Mouse (Mus musculus) limb, embryonic 14.5 days (tissue): Measurements from ENCODE around the gene Lhfpl1. TPM values are rescaled to one million over a fixed set of nuclear protein-coding genes. Genes with fewer than 3 reads are reported as not detected.
"Not testable (repeated sequence)": the region's sequence is repeated elsewhere in the genome, so short reads cannot be mapped to it uniquely, and the experiment has no call there.

Source experiments
- ATAC-seq: fragments of 200-750 bp; cut with Nextera tagmentation; 2 replicates; pipeline ENCODE4 v1.8.0; 2017; ENCODE audit warnings: low read depth, moderate number of reproducible peaks, moderate TSS enrichment; ENCODE audit not compliant: low FRiP score
- DNase-seq: peaks from one replicate; pipeline ENCODE4 v3.0.0-alpha.2; 2015; ENCODE audit warnings: low spot score
- H3K27ac ChIP-seq: fragments of 300-500 bp; sonication (generic); replicated peaks from 2 replicates; pipeline ENCODE4 v1.5.1; 2014; ENCODE audit warnings: low read depth, mild to moderate bottlenecking, low read length, moderate library complexity, mixed read lengths
- H3K27me3 ChIP-seq: fragments of 300-500 bp; sonication (generic); 2 replicates; pipeline ENCODE4 v1.6.1; 2014; ENCODE audit warnings: low read length, mixed read lengths; ENCODE audit not compliant: control insufficient read depth, insufficient read depth
- H3K36me3 ChIP-seq: fragments of 300-500 bp; sonication (generic); 2 replicates; pipeline ENCODE4 v1.6.1; 2014; ENCODE audit warnings: mild to moderate bottlenecking, low read length, moderate library complexity, mixed read lengths; ENCODE audit not compliant: control insufficient read depth, insufficient read depth
- H3K4me1 ChIP-seq: fragments of 300-500 bp; sonication (generic); 2 replicates; pipeline ENCODE4 v1.6.1; 2014; ENCODE audit warnings: antibody characterized with exemption, low read length, mixed read lengths; ENCODE audit not compliant: control insufficient read depth, insufficient read depth
- H3K4me2 ChIP-seq: fragments of 300-500 bp; sonication (generic); replicated peaks from 2 replicates; pipeline ENCODE4 v1.6.1; 2014; ENCODE audit warnings: low read depth, mild to moderate bottlenecking, low read length, moderate library complexity; ENCODE audit not compliant: severe bottlenecking
- H3K4me3 ChIP-seq: fragments of 300-500 bp; sonication (generic); replicated peaks from 2 replicates; pipeline ENCODE4 v1.5.1; 2014; ENCODE audit warnings: low read length
- H3K9ac ChIP-seq: fragments of 300-500 bp; sonication (generic); 2 replicates; pipeline ENCODE4 v1.6.1; 2014; ENCODE audit warnings: mild to moderate bottlenecking, low read depth, low read length, moderate library complexity; ENCODE audit not compliant: severe bottlenecking
- H3K9me3 ChIP-seq: fragments of 300-500 bp; sonication (generic); 2 replicates; pipeline ENCODE4 v1.6.1; 2016; ENCODE audit warnings: low read length; ENCODE audit not compliant: control insufficient read depth
- POLR2A ChIP-seq: fragments of 200-500 bp; IDR thresholded peaks from 2 replicates; pipeline ENCODE4 v1.8.0; 2012; ENCODE audit warnings: inconsistent platforms, mild to moderate bottlenecking, moderate library complexity, borderline replicate concordance; ENCODE audit not compliant: insufficient read depth, insufficient read length; ENCODE audit errors: extremely low read depth
- WGBS: fragments of 180-500 bp; shearing (Covaris S2); extraction: QIAGEN DNeasy Blood & Tissue Kit; methylation state at CpG from one replicate; pipeline ENCODE4 v1.1.7; 2014; 5-methylcytosine and 5-hydroxymethylcytosine counted together
- polyA plus RNA-seq, 2 experiments: library from polyadenylated mRNA; depleted of rRNA in 1 of 2; stranded (reverse) in 1 of 2; unstranded in 1 of 2; fragments of >200 nt; fragmentation: Nextera tagmentation in 1 of 2; extraction: Ambion mirVana in 1 of 2; gene quantifications; 2 replicates each; pipeline versions ENCODE4 v1.2.1 to v1.2.3; 2012 to 2014

Lhfpl1 gene
- polyA plus RNA-seq, 2 experiments: 8.1 to 10.2 TPM

DNA sequence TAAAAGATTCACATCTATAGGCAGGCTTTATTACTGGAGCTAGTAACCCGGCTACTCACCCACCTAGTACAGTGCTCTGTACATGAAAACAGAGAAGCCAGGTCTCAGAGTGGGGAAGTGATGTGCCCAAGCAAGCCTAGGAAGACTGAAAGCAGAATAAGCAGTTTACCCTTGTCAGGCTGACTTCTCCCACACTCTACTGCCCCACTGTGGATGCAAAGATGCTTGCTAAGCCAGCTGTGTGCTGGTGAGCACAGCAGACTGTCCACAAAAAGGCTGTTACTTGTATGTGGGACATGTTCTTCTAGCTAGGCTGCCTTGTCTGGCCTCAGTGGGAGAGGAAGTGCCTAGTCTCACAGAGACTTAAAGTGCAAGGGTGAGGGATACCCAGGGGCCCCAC is 40.3 kb downstream of the Lhfpl1 start:
- H3K4me3 ChIP-seq: no peak overlapping the region
- no peaks in the 10 kb centered on the region for H3K36me3 ChIP-seq
- no peak for DNase-seq
- WGBS: 89% methylated on average over 1 of the region's 1 CpGs
- no peak for TF ChIP-seq POLR2A
- H3K9me3 ChIP-seq: no peaks in the 10 kb centered on the region
- ATAC-seq: no peak
- no peaks in the 10 kb centered on the region for H3K27me3 ChIP-seq
- H3K9ac ChIP-seq: no peak overlapping the region
- no peaks in the 10 kb centered on the region for H3K4me1 ChIP-seq
- no peak overlapping the region for H3K27ac ChIP-seq
- no peak overlapping the region for H3K4me2 ChIP-seq

DNA sequence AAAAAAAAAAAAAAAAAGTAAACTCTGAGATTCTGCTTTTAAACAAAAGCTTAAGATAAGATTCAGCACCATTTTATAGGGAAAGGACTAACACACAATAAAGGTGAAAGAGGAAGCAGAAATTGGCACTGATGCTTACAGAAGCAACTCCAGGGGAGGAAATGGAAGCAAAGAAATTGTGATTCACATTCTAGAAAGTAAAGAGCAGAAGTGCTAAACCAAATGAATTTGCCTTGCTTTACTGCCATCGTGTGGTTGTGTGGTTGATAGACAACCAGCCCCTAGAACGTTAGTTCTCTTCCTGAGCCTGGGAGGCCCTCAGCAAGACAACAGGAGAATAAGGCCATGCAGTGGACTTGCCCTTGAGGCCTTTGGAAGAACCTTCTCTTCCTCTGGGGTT is 41.7 kb downstream of the Lhfpl1 start:
- DNase-seq: peak; percentile 72
- no peak for ATAC-seq
- no peaks in the 10 kb centered on the region for H3K4me1 ChIP-seq
- H3K36me3 ChIP-seq: no peaks in the 10 kb centered on the region
- H3K27ac ChIP-seq: no peak overlapping the region
- H3K9ac ChIP-seq: no peak overlapping the region
- no peak overlapping the region for H3K4me2 ChIP-seq
- no peaks in the 10 kb centered on the region for H3K27me3 ChIP-seq
- WGBS: 13% methylated on average over 2 of the region's 2 CpGs
- no peaks in the 10 kb centered on the region for H3K9me3 ChIP-seq
- no peak for TF ChIP-seq POLR2A
- no peak overlapping the region for H3K4me3 ChIP-seq

DNA sequence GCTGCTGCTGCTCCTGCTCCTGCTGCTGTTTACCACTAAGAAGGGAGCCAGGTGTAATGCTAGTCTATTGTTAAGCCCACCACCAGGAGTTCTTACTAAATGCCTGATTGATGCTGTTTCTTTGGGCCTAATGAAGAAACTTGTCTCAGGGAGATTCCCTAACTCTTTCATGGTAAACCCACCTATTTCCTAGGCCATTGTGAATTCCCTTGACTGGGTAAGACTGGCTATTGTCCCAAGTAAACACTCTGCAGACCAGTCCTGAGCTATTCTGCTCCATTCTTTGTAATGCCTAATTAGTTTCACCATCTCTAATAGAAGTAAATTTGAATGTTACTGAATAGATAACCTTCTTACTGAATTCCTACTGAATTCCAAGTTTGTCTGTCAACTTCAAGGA is 48.7 kb downstream of the Lhfpl1 start:
- not testable (repeated sequence) for H3K9ac ChIP-seq, ATAC-seq, H3K4me2 ChIP-seq, H3K36me3 ChIP-seq, DNase-seq, H3K27me3 ChIP-seq, H3K4me3 ChIP-seq, H3K9me3 ChIP-seq, H3K4me1 ChIP-seq, H3K27ac ChIP-seq

- H3K4me2 ChIP-seq: no peak overlapping the region
- no peaks in the 10 kb centered on the region for H3K27me3 ChIP-seq
- no peaks in the 10 kb centered on the region for H3K36me3 ChIP-seq
- no peak overlapping the region for H3K9ac ChIP-seq
- ATAC-seq: no peak
- no peak overlapping the region for H3K27ac ChIP-seq
- 91% methylated on average over 3 of the region's 3 CpGs for WGBS
- TF ChIP-seq POLR2A: no peak
- no peak for DNase-seq
- H3K9me3 ChIP-seq: no peaks in the 10 kb centered on the region
- H3K4me1 ChIP-seq: no peaks in the 10 kb centered on the region
- no peak overlapping the region for H3K4me3 ChIP-seq
These were observed 76.7 kb downstream of the Lhfpl1 start for GRCm38 (mm10) chrX:145272209-145272608.

DNA sequence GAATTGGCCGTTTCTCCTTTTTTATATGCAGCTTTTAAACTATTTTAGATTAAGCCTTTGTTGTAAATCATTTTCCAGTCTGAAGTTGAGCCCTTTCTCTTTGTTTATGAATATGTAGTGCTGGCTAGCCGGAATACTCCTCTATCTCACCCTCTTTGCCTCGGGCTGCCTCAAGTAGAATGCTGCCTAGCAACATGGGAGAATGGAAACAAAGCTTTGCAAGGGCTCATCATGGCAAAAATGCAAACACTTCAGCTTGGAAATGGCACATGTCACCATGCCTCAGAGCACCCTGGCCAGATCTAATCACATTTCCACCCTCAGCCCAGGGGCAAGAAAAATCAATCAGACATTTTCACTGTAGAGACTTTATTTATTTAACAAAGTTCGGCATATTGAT is 77.1 kb downstream of the Lhfpl1 start:
- H3K27me3 ChIP-seq: no peaks in the 10 kb centered on the region
- ATAC-seq: no peak

DNA sequence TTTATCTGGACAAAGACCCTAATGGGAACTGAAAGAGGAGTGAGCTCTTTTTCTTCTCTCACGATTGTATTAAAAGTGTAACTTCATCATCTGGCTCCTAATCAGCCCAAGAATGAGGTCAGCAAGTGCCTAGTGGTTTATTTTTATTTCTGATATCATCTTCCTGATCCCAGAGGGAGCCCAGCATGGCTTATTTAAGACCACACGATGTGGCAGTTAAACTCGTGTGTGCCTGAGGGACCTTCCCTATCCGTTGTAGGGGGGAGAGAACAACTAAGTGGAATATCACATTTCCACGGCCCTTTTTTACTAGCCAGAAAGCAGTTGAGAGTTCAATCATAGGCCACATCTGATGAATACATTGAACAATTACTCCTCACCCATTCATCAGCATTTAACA is 87.1 kb downstream of the Lhfpl1 start:
- WGBS: 50% methylated on average over 5 of the region's 5 CpGs
- H3K4me2 ChIP-seq: no peak overlapping the region
- TF ChIP-seq POLR2A: no peak
- H3K9ac ChIP-seq: no peak overlapping the region
- H3K27ac ChIP-seq: no peak overlapping the region
- H3K36me3 ChIP-seq: no peaks in the 10 kb centered on the region
- no peaks in the 10 kb centered on the region for H3K27me3 ChIP-seq
- ATAC-seq (no peak), DNase-seq (no peak)
- no peak overlapping the region for H3K4me3 ChIP-seq
- H3K4me1 ChIP-seq: no peaks in the 10 kb centered on the region
- no peaks in the 10 kb centered on the region for H3K9me3 ChIP-seq

More for the DNA sequence above, 77.1 kb downstream of the Lhfpl1 start:
- Histone ChIP-seq H3K9me3 (no peaks in the 10 kb centered on the region), H3K9ac (no peak overlapping the region), H3K4me2 (no peak overlapping the region), H3K4me1 (no peaks in the 10 kb centered on the region), H3K36me3 (no peaks in the 10 kb centered on the region), H3K27ac (no peak overlapping the region), H3K4me3 (no peak overlapping the region)
- WGBS: 67% methylated on average over 4 of the region's 4 CpGs
- no peak for TF ChIP-seq POLR2A
- no peak for DNase-seq

Other genes starting within 250 kb of the Lhfpl1 start
- 54.0 and 76.4 TPM in 2 replicates for gene Amot, start 156.1 kb upstream of the Lhfpl1 start, polyA plus RNA-seq (2012; rRNA removed)
- 29.7 and 35.5 TPM in 2 replicates for gene Amot, start 156.1 kb upstream of the Lhfpl1 start, polyA plus RNA-seq (2014; fragmentation: Nextera tagmentation; extraction: Ambion mirVana)